Mouse (Mus musculus): Measurements from ENCODE around the gene Qrsl1. TPM values are rescaled to one million over a fixed set of nuclear protein-coding genes. Genes with fewer than 3 reads are reported as not detected.
A peak's percentile ranks its signal among the peaks of the same experiment; 100 is the strongest.
"Not testable (repeated sequence)": the region's sequence is repeated elsewhere in the genome, so short reads cannot be mapped to it uniquely, and the experiment has no call there.

Qrsl1 gene
- 3.8 and 5.0 TPM in 2 replicates for polyA plus RNA-seq (2012; rRNA removed)

DNA sequence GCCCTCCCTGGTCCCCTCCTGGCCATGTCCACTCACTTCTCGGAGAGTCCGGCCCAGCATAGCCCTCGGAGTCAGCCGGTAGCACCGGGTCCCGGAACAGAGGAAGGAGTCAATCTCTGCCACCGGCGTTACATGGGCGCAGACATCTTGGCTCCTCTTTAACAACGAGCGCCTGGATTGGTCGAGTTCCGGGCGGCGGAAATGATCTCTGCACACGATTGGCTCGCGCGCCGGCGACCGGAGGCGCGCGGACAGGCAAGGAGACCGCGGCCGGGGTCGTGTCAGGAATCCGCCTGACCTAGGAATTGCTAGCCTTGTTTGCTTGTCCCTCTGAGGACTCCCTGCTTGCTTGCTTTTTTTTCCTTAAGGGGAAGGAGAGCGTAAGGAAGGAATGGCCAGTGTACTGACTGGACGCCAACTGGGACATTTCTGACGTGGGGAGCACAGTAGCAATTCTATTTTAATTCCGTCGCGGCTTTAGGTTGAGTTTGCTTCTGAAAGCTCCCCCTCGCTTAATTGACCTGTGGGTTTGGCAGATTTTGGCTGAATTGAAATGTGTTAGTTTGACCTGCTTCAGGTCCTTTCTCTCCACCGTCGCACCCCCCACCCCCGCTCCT, at the start of gene Qrsl1, which contains the start of gene Rtn4ip1:
Gene Qrsl1, minus strand, starts transcription at position 168 of the 617 bp plus-strand sequence.
Gene Rtn4ip1, plus strand, starts transcription at position 230 of the 617 bp plus-strand sequence.
- Histone ChIP-seq H3K4me1 (ENCODE audit: control insufficient read depth, insufficient read depth, insufficient read length, low read length) (peaks cover 5% of the 10 kb centered on the region; the same call in 1 of the 2 replicates), H3K27ac (ENCODE audit: insufficient read depth, low read depth, low read length) (peak within 1 kb of the TSS; percentile 45), H3K4me3 (ENCODE audit: low read depth, low read length) (peak within 1 kb of the TSS; percentile 86), H3K36me3 (ENCODE audit: control insufficient read depth, insufficient read depth, low read length) (no peaks in the 10 kb centered on the region), H3K27me3 (ENCODE audit: control insufficient read depth, insufficient read depth, low read length) (no peaks in the 10 kb centered on the region)
- TF ChIP-seq CTCF (IDR thresholded peaks at IDR 0.05; ENCODE audit: extremely low read depth, insufficient read length, insufficient replicate concordance, low read depth, low read length) (no peak), POLR2A (IDR thresholded peaks at IDR 0.05; ENCODE audit: low read depth, low read length) (peak; percentile 38; the same call in 1 of the 2 replicates)
- under 1% methylated on average over 40 of the region's 40 CpGs for WGBS

DNA sequence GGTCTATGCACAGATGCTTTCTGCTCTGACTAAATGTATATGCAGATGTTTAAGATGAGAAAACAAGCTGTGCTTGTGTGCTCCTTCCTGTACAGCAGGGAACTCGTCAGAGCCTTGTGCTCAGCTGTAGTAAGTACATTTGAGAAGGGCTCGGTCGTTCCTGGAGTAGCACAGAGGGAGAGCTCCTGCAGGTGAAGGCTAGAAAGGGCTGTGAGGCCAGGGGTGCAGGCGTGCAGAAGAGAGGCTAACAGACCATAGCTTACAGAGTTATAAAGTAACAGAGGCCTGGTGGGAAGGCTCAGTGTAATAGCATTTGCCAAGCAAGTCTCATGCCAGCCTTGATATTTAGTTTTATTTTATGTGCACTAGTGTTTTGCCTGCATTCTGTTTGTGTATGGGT, 43.9 kb upstream of the Qrsl1 start:
- no peaks in the 10 kb centered on the region for H3K27me3 ChIP-seq (ENCODE audit: control insufficient read depth, insufficient read depth, low read length)
- no peak overlapping the region for H3K27ac ChIP-seq (ENCODE audit: insufficient read depth, low read depth, low read length)
- H3K36me3 ChIP-seq (ENCODE audit: control insufficient read depth, insufficient read depth, low read length) = peaks cover 24% of the 10 kb centered on the region
- WGBS = 90% methylated on average over 4 of the region's 4 CpGs
- TF ChIP-seq POLR2A (IDR thresholded peaks at IDR 0.05; ENCODE audit: low read depth, low read length) (no peak), CTCF (IDR thresholded peaks at IDR 0.05; ENCODE audit: extremely low read depth, insufficient read length, insufficient replicate concordance, low read depth, low read length) (no peak)
- H3K4me3 ChIP-seq (ENCODE audit: low read depth, low read length) = no peak overlapping the region
- H3K4me1 ChIP-seq (ENCODE audit: control insufficient read depth, insufficient read depth, insufficient read length, low read length) = peaks cover 6% of the 10 kb centered on the region; the same call in 1 of the 2 replicates

DNA sequence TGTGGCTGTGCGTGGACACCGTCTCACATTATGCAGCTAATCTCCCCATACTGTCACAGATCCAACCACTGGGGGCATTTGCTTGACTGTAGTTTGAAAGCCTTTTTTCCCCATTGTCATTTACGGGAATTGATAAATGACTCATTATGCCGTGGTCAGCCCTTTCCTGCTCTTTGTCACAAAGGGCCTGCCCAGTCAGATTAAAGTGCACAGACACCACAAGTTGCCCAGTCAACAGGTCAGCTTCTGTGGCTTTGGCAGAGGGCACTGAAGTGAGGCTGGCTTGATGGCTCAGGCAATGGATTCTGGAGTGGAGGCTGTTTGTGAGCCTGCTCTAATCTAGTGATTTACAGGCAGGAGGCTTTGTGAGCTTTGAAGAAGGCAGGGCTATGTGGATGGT, 42.2 kb upstream of the Qrsl1 start:
- Histone ChIP-seq H3K4me1 (ENCODE audit: control insufficient read depth, insufficient read depth, insufficient read length, low read length) (peaks cover 6% of the 10 kb centered on the region; the same call in 1 of the 2 replicates), H3K36me3 (ENCODE audit: control insufficient read depth, insufficient read depth, low read length) (peaks cover 14% of the 10 kb centered on the region), H3K27me3 (ENCODE audit: control insufficient read depth, insufficient read depth, low read length) (no peaks in the 10 kb centered on the region), H3K4me3 (ENCODE audit: low read depth, low read length) (no peak overlapping the region), H3K27ac (ENCODE audit: insufficient read depth, low read depth, low read length) (no peak overlapping the region)
- TF ChIP-seq CTCF (IDR thresholded peaks at IDR 0.05; ENCODE audit: extremely low read depth, insufficient read length, insufficient replicate concordance, low read depth, low read length) (no peak), POLR2A (IDR thresholded peaks at IDR 0.05; ENCODE audit: low read depth, low read length) (no peak)
- 76% methylated on average over 4 of the region's 4 CpGs for WGBS

DNA sequence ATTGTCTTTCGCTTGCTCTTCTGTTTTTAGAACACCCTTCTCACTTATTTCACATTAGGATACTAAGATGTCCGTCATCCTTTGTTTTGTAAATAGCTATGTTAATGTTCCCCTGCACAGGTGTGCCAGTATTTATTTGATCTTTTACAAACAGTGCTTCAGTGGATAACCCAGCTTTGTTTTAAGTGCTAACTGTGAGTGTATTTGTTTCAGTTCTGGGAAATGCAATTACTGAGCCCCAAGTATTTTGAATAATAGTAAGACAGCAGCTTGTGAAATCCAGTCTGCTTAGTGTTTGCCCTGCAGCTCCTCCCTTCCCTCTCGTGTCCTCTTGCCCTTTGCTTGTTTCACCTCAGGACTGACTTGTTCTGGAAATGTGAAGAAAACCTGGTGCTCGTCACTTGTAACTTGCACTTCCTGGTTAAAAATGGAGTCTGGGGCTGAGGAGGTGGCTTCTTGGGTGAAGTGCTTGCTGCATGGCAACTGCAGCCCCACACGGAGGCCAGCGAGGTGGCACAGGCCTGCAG, 37.7 kb upstream of the Qrsl1 start:
- Histone ChIP-seq H3K36me3 (ENCODE audit: control insufficient read depth, insufficient read depth, low read length) (peaks cover 16% of the 10 kb centered on the region), H3K27me3 (ENCODE audit: control insufficient read depth, insufficient read depth, low read length) (no peaks in the 10 kb centered on the region), H3K27ac (ENCODE audit: insufficient read depth, low read depth, low read length) (no peak overlapping the region), H3K4me1 (ENCODE audit: control insufficient read depth, insufficient read depth, insufficient read length, low read length) (peaks cover 6% of the 10 kb centered on the region; the same call in 1 of the 2 replicates), H3K4me3 (ENCODE audit: low read depth, low read length) (no peak overlapping the region)
- TF ChIP-seq CTCF (IDR thresholded peaks at IDR 0.05; ENCODE audit: extremely low read depth, insufficient read length, insufficient replicate concordance, low read depth, low read length) (no peak), POLR2A (IDR thresholded peaks at IDR 0.05; ENCODE audit: low read depth, low read length) (no peak)
- WGBS = 86% methylated on average over 6 of the region's 6 CpGs

DNA sequence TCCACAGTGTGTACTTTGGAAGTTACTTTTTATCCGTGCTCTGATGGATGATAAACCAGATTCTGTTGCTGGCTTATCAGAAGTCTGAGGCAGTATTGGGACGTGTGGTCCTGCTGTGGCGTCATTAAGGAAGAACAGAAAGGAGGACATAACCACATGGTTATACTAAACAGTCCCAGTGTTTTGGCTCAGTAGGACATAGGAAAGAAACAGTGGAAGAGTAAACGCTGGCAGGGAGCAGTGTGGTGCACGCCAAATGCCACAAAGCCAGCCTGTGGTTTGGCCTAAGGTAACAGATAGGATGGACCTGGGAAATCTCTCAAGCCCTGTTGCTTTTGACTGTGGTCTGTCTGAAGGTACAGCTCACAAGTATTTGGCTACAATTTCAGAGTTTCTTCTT, 27.1 kb upstream of the Qrsl1 start:
- Histone ChIP-seq H3K4me1 (ENCODE audit: control insufficient read depth, insufficient read depth, insufficient read length, low read length) (no peaks in the 10 kb centered on the region), H3K4me3 (ENCODE audit: low read depth, low read length) (no peak overlapping the region), H3K36me3 (ENCODE audit: control insufficient read depth, insufficient read depth, low read length) (peaks cover 26% of the 10 kb centered on the region), H3K27me3 (ENCODE audit: control insufficient read depth, insufficient read depth, low read length) (no peaks in the 10 kb centered on the region), H3K27ac (ENCODE audit: insufficient read depth, low read depth, low read length) (no peak overlapping the region)
- TF ChIP-seq CTCF (IDR thresholded peaks at IDR 0.05; ENCODE audit: extremely low read depth, insufficient read length, insufficient replicate concordance, low read depth, low read length) = no peak
- TF ChIP-seq POLR2A (IDR thresholded peaks at IDR 0.05; ENCODE audit: low read depth, low read length) = no peak
- 67% methylated on average over 5 of the region's 5 CpGs for WGBS

DNA sequence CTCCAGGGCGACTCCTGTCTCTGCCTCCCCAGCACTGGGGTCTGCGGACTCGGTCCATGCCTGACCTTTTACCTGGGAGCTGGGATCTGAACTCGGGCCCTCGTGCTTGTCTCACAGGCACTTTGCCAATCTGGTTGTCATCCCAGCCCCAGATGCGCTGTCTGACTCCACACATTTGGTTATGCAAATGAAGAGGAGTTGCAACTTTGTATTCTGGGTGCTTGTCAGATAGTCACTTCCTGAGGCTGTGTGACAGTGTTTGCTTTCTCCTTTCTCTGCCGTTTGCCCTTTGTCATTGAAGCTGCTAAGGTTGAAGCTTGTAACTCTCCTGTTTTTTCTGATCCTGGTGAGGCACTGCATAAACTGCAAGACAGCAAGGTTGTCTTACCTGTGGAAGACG, 26.2 kb upstream of the Qrsl1 start:
- TF ChIP-seq CTCF (IDR thresholded peaks at IDR 0.05; ENCODE audit: extremely low read depth, insufficient read length, insufficient replicate concordance, low read depth, low read length) = no peak
- TF ChIP-seq POLR2A (IDR thresholded peaks at IDR 0.05; ENCODE audit: low read depth, low read length) = no peak
- H3K27ac ChIP-seq (ENCODE audit: insufficient read depth, low read depth, low read length) = no peak overlapping the region
- no peaks in the 10 kb centered on the region for H3K4me1 ChIP-seq (ENCODE audit: control insufficient read depth, insufficient read depth, insufficient read length, low read length)
- 82% methylated on average over 8 of the region's 8 CpGs for WGBS
- H3K4me3 ChIP-seq (ENCODE audit: low read depth, low read length) = no peak overlapping the region
- H3K36me3 ChIP-seq (ENCODE audit: control insufficient read depth, insufficient read depth, low read length) = peaks cover 27% of the 10 kb centered on the region
- no peaks in the 10 kb centered on the region for H3K27me3 ChIP-seq (ENCODE audit: control insufficient read depth, insufficient read depth, low read length)

DNA sequence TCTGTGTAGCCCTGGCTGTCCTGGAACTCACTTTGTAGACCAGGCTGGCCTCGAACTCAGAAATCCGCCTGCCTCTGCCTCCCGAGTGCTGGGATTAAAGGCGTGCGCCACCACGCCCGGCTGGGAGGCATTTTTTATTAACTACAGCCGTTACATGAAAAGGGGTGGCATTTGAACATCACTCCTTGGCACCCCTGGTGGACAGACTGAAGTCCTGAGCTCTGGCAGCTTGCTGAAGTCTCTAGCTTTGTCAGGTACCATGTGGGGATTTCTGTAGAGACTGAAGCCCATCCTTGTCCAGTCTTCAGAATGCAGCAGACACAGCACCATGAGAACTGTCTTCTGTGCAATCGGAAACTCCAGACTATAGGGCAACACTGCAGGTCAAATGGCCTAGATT, 24.2 kb upstream of the Qrsl1 start:
- not testable (repeated sequence) for H3K4me3 ChIP-seq (ENCODE audit: low read depth, low read length); H3K27me3 ChIP-seq (ENCODE audit: control insufficient read depth, insufficient read depth, low read length); H3K4me1 ChIP-seq (ENCODE audit: control insufficient read depth, insufficient read depth, insufficient read length, low read length); H3K27ac ChIP-seq (ENCODE audit: insufficient read depth, low read depth, low read length)
- WGBS = 88% methylated on average over 9 of the region's 9 CpGs
- H3K36me3 ChIP-seq (ENCODE audit: control insufficient read depth, insufficient read depth, low read length) = peaks cover 25% of the 10 kb centered on the region
